Mouse (Mus musculus) myocyte (in vitro differentiated cells): ENCODE data around the gene Serpinh1.

Source experiments
- E2F4 ChIP-seq: IDR thresholded peaks from one replicate; pipeline ENCODE4 v1.6.1; 2011; ENCODE audit warnings: mild to moderate bottlenecking, control low read depth, moderate library complexity; ENCODE audit not compliant: insufficient read depth
- MAX ChIP-seq: IDR thresholded peaks from one replicate; pipeline ENCODE4 v1.6.1; 2011; ENCODE audit warnings: low read depth, mild to moderate bottlenecking, control low read depth
- POLR2A ChIP-seq: IDR thresholded peaks from one replicate; pipeline ENCODE4 v1.6.1; 2011; ENCODE audit warnings: low read depth, mild to moderate bottlenecking, control low read depth, moderate library complexity; ENCODE audit not compliant: insufficient read length
- SRF ChIP-seq: IDR thresholded peaks from one replicate; pipeline ENCODE4 v1.6.1; 2011; ENCODE audit warnings: low read depth; ENCODE audit not compliant: control insufficient read depth, insufficient read length

DNA sequence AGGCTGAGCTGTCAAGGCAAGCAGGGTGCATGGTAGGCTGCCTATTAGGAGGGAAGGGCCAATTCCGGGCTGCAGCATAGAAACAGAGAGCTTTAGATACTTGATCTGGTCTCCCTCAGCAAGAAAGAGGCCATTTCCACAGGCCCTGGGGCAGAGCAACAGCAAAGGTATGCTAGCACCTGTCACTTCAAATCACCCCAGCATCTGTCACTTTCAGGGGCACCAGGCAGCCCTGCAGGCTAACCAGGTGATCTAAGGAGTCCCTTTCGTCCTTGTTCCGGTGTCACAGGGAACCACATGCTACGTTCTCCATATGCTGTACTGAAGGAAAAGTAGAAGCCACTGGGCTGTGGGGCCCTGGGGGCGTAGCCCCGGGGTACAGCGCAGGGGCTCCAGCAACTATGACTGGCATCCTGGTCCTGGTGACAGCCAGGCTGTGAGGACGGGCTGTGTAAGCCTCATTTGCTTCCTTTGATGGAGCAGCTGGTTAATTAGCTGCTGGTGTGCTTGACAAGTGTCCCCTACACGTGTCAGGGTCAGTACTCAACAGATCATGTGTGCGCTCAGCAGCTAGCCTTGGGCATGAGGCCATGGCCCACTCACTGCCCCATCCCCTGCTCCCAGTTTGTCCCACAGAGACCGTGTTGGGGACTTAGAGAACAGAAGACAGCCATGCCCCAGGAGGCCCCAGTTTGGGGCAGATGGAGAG lies 43.0 kb upstream of the Serpinh1 start:
- TF ChIP-seq SRF (no peak), POLR2A (no peak), MAX (no peak), E2F4 (no peak)
